Mouse (Mus musculus): ENCODE results near the gene Nipa1.

DNA sequence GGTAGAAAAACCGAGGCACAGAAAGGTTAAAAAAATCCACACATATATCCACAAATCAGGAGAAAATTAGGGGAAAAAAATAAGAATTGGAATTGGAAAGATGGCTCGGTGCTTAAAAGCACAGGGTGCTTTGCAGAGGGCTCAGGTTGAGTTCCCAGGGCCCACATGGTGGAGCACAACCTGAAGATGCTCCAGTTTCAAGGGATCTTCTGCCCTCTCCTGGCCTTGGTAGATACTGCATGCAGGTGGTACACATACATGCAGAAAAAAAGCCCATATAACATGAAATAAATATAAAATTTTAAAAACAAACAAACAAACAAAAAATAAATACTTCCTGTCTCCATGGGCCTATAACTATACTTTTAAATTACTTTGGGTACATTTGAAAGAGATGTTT, 45.3 kb downstream of the Nipa1 start:
- TF ChIP-seq ZNF384 (IDR thresholded peaks at IDR 0.05; ENCODE audit: low read depth, low read length) (no peak), CHD2 (IDR thresholded peaks at IDR 0.05; ENCODE audit: low read depth, low read length) (no peak), ZC3H11A (IDR thresholded peaks at IDR 0.05; ENCODE audit: borderline replicate concordance, low read depth, low read length) (0 out of 2 replicates have a peak, but pooled peaks have one; percentile 25), HCFC1 (IDR thresholded peaks at IDR 0.05; ENCODE audit: borderline replicate concordance, insufficient read depth, low read length) (no peak), MAFK (IDR thresholded peaks at IDR 0.05; ENCODE audit: insufficient read depth, low read depth, low read length) (no peak)
